Mouse (Mus musculus) neural tube, embryonic 15.5 days (tissue): ENCODE measurements around the gene Rimkla. TPM values are rescaled to one million over a fixed set of nuclear protein-coding genes. Genes with fewer than 3 reads are reported as not detected.

Experiments used
- ATAC-seq: fragments of 200-750 bp; cut with Nextera tagmentation; 2 replicates; pipeline ENCODE4 v1.8.0; 2017; ENCODE audit warnings: mild to moderate bottlenecking, moderate TSS enrichment, moderate library complexity; ENCODE audit not compliant: low FRiP score
- H3K27ac ChIP-seq: fragments of 300-500 bp; sonication (generic); replicated peaks from 2 replicates; pipeline ENCODE4 v1.5.1; 2015; ENCODE audit warnings: mild to moderate bottlenecking, inconsistent platforms
- H3K27me3 ChIP-seq: fragments of 300-500 bp; sonication (generic); replicated peaks from 2 replicates; pipeline ENCODE4 v1.6.1; 2015; ENCODE audit warnings: inconsistent platforms
- H3K36me3 ChIP-seq: fragments of 300-500 bp; sonication (generic); 2 replicates; pipeline ENCODE4 v1.6.1; 2015; ENCODE audit warnings: inconsistent platforms
- H3K4me1 ChIP-seq: fragments of 300-500 bp; sonication (generic); 2 replicates; pipeline ENCODE4 v1.6.1; 2015; ENCODE audit warnings: inconsistent platforms
- H3K4me2 ChIP-seq: fragments of 300-500 bp; sonication (generic); 2 replicates; pipeline ENCODE4 v1.6.1; 2015; ENCODE audit warnings: inconsistent platforms, mild to moderate bottlenecking, moderate library complexity
- H3K4me3 ChIP-seq: fragments of 300-500 bp; sonication (generic); replicated peaks from 2 replicates; pipeline ENCODE4 v1.5.1; 2015; ENCODE audit warnings: mild to moderate bottlenecking, inconsistent platforms
- H3K9ac ChIP-seq: fragments of 300-500 bp; sonication (generic); replicated peaks from 2 replicates; pipeline ENCODE4 v1.6.1; 2015; ENCODE audit warnings: mild to moderate bottlenecking, inconsistent platforms
- H3K9me3 ChIP-seq: fragments of 300-500 bp; sonication (generic); replicated peaks from 2 replicates; pipeline ENCODE4 v1.6.1; 2016; ENCODE audit warnings: inconsistent platforms
- WGBS: fragments of 180-500 bp; shearing (Covaris S2); methylation state at CpG from one replicate; pipeline ENCODE4 v1.1.7; 2015; ENCODE audit warnings: mixed read lengths; 5-methylcytosine and 5-hydroxymethylcytosine counted together
- polyA plus RNA-seq: library from polyadenylated mRNA; unstranded; fragments of >200 nt; fragmentation: Nextera tagmentation; extraction: Ambion mirVana; gene quantifications from 2 replicates; pipeline ENCODE4 v1.2.1, GENCODE M21; 2015

Rimkla gene
- polyA plus RNA-seq, 1 experiment from 2014 or later: 29.9 TPM

GRCm38 (mm10) chr4:119465841-119466240 lies 26.6 kb downstream of the Rimkla start:
- Histone ChIP-seq H3K9ac (no peak overlapping the region), H3K27me3 (no peaks in the 10 kb centered on the region), H3K4me1 (peaks cover 34% of the 10 kb centered on the region), H3K27ac (no peak overlapping the region), H3K9me3 (no peaks in the 10 kb centered on the region), H3K36me3 (peaks cover 16% of the 10 kb centered on the region; the same call in 1 of the 2 replicates), H3K4me3 (no peak overlapping the region), H3K4me2 (no peak overlapping the region)
- ATAC-seq: no peak
- WGBS: 67% methylated on average over 5 of the region's 5 CpGs

DNA sequence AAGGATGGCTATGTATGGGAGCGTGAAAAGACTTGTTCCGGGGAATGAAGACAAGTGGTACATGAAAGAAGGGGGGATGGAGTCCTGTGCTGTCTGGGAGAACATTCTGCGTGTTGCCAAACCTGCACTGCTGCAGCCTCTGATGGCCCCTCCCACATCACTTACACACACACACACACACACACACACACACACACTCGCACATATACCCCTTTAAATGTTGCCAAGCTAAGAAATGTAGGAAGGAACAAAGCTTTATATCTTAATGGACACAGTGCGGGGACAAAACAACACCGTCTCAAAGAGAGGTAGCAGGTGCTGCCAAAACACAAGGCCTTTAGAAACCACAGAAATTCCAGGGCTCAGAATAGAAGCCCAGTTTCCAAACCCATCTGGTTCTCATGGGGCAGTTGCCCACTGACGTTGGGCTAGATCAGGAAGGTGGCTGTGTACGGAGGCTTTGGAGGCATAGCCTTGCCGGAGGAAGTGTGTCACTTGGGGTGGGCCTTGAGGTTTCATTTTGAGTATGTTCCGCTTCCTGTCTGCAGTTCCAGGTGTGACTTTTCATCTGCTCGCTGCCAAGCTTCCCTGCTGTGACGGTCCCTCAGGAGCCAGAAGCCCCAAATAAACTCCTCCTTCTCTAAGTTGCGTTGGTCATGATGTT lies 28.5 kb downstream of the Rimkla start:
- H3K9ac ChIP-seq: no peak overlapping the region
- H3K4me3 ChIP-seq: no peak overlapping the region
- no peaks in the 10 kb centered on the region for H3K27me3 ChIP-seq
- peak overlapping the region; percentile 18 for H3K4me2 ChIP-seq
- 0 out of 2 replicates have a peak, but pooled peaks have one; percentile 3 for ATAC-seq
- WGBS: 66% methylated on average over 13 of the region's 13 CpGs
- peak overlapping the region; percentile 88 for H3K27ac ChIP-seq
- H3K9me3 ChIP-seq: no peaks in the 10 kb centered on the region
- H3K4me1 ChIP-seq: peaks cover 40% of the 10 kb centered on the region
- H3K36me3 ChIP-seq: peaks cover 16% of the 10 kb centered on the region; the same call in 1 of the 2 replicates

DNA sequence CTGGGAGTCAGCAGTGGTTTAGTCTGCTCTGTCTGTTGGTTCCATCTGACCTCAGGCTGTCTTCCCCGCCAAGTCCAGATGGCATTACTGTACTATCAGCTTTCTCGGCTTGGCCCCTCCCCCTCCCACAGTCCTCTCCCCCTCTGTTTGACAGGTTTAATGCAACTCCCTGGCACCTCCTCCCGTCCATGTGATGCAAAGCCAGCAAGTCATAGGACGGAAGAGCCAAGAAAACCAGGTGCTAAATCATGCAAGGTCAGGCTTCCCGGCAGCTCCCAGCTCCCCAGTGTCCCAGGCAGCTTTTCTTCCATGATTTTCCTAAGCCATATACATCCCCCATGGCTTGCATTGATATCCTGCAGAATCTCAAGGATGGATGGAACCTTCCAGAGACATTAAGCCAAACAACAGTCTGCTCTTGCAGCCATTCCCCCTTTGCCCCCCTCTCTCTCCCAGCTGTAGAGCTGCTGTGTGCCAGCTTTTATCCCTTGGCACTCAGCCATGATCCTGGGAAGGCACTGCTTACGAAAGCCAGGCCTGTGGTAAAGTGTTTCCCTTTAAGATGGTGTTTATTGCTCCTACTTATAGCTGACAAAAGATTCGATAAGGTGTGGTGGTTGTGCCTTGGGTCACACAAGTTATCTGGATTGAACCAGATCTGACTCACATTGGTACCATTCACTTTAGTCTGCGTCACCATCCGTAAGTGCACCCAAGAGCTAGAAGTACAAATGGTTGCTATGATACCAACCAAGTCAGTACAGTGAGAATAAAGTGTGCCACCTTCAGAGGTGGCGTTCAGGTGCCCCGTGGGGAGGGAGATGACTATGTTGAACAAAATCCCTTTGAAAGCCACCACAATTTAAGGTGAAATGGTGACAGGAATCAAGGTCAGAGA lies 29.3 kb downstream of the Rimkla start:
- ATAC-seq: peak; percentile 68
- Histone ChIP-seq H3K4me1 (peaks cover 40% of the 10 kb centered on the region), H3K9ac (no peak overlapping the region), H3K27ac (peak overlapping the region; percentile 88), H3K27me3 (no peaks in the 10 kb centered on the region), H3K36me3 (peaks cover 13% of the 10 kb centered on the region; the same call in 1 of the 2 replicates), H3K4me3 (no peak overlapping the region), H3K4me2 (peak overlapping the region; percentile 18), H3K9me3 (no peaks in the 10 kb centered on the region)
- WGBS: 25% methylated on average over 11 of the region's 11 CpGs

DNA sequence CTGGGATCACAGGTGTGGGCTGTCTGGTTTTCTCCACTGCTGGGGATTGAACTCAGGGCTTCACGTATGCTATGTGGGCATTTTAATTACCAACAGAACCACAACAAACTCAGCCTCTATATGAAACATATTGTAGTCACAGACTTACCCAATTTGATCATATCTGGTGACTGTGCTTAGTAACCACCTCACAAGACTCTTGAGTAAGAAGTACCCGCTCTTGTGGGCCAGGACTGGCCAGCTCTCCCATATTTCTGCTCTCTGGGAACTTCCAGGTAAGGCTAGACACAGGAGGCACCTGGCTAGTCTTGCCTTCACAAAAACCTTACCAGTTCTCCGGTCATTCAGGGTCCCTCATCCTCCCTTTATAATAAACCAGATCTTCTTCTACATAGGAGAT lies 30.0 kb downstream of the Rimkla start:
- Histone ChIP-seq H3K27ac (peak overlapping the region; percentile 88), H3K4me3 (no peak overlapping the region), H3K4me1 (peaks cover 40% of the 10 kb centered on the region), H3K9ac (no peak overlapping the region), H3K27me3 (no peaks in the 10 kb centered on the region), H3K4me2 (peak overlapping the region; percentile 18), H3K9me3 (no peaks in the 10 kb centered on the region), H3K36me3 (peaks cover 6% of the 10 kb centered on the region; the same call in 1 of the 2 replicates)
- WGBS: 87% methylated on average over 3 of the region's 3 CpGs
- no peak for ATAC-seq

DNA sequence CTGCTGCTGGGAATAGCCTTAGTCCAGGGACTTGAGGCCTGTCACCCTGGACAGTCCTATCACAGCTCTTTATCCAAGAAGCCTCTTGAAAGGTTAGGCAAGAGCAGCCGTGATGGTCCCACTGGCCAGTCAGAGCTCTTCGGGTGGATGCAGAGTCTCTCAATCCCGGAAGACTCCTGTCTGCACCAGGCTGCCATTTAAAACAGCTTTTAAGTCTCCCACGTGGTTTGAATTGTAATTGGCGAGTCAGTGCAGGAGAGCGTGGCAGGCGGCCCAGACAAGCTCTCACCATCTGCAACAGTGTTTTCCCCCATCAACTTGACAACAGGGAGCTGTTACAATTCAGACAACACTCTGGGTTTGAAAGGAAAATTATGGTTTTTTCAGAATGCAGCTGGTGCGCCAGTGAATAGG lies 31.7 kb downstream of the Rimkla start:
- Histone ChIP-seq H3K4me2 (peak overlapping the region; percentile 38), H3K27me3 (no peaks in the 10 kb centered on the region), H3K9me3 (no peaks in the 10 kb centered on the region), H3K4me3 (no peak overlapping the region), H3K27ac (peak overlapping the region; percentile 88), H3K4me1 (peaks cover 40% of the 10 kb centered on the region), H3K9ac (no peak overlapping the region), H3K36me3 (no peaks in the 10 kb centered on the region)
- 7% methylated on average over 8 of the region's 8 CpGs for WGBS
- peak; percentile 65 for ATAC-seq

GRCm38 (mm10) chr4:119460296-119460695 lies 32.1 kb downstream of the Rimkla start:
- Histone ChIP-seq H3K4me1 (peaks cover 40% of the 10 kb centered on the region), H3K27ac (peak overlapping the region; percentile 88), H3K27me3 (no peaks in the 10 kb centered on the region), H3K4me2 (peak overlapping the region; percentile 38), H3K9me3 (no peaks in the 10 kb centered on the region), H3K4me3 (no peak overlapping the region), H3K36me3 (no peaks in the 10 kb centered on the region), H3K9ac (no peak overlapping the region)
- WGBS: 45% methylated on average over 5 of the region's 5 CpGs
- ATAC-seq: no peak

- H3K4me1 ChIP-seq: peaks cover 8% of the 10 kb centered on the region
- 13% methylated on average over 6 of the region's 6 CpGs for WGBS
- H3K36me3 ChIP-seq: no peaks in the 10 kb centered on the region
- no peaks in the 10 kb centered on the region for H3K27me3 ChIP-seq
- H3K27ac ChIP-seq: 0 out of 2 replicates have a peak overlapping the region, but pooled peaks have one; percentile 23
- peak; percentile 71 for ATAC-seq
- no peak overlapping the region for H3K4me2 ChIP-seq
- H3K9me3 ChIP-seq: no peaks in the 10 kb centered on the region
- no peak overlapping the region for H3K9ac ChIP-seq
- no peak overlapping the region for H3K4me3 ChIP-seq
These were observed 38.9 kb downstream of the Rimkla start for GRCm38 (mm10) chr4:119453533-119453932.

DNA sequence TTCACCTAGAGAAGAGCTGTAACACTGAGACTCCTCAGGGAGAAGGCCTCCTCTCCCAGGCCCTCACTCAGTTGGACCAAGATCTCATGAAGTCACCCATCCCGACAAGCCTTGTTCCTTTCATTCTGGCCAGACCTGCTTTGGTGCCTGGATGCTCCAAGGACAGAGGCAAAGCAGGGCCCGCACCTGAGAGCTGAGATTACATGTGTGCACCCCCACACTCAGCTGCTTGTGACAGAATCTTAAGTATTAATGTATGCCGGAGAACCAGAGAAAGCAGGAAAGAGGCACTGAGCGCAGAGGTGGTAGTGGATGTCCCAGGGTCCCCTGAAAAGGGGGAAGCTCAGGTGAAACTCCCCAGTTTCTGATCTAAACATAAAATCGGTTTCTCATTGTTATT lies 39.3 kb downstream of the Rimkla start:
- ATAC-seq: no peak; the same call in 1 of the 2 replicates
- no peaks in the 10 kb centered on the region for H3K9me3 ChIP-seq
- no peaks in the 10 kb centered on the region for H3K27me3 ChIP-seq
- no peak overlapping the region for H3K4me2 ChIP-seq
- H3K27ac ChIP-seq: no peak overlapping the region
- no peak overlapping the region for H3K9ac ChIP-seq
- H3K4me1 ChIP-seq: peaks cover 8% of the 10 kb centered on the region
- 75% methylated on average over 5 of the region's 5 CpGs for WGBS
- no peaks in the 10 kb centered on the region for H3K36me3 ChIP-seq
- no peak overlapping the region for H3K4me3 ChIP-seq

GRCm38 (mm10) chr4:119450436-119450835 lies 42.0 kb downstream of the Rimkla start:
- Histone ChIP-seq H3K9ac (no peak overlapping the region), H3K4me1 (peaks cover 8% of the 10 kb centered on the region), H3K4me2 (no peak overlapping the region), H3K9me3 (no peaks in the 10 kb centered on the region), H3K4me3 (no peak overlapping the region), H3K36me3 (no peaks in the 10 kb centered on the region), H3K27me3 (no peaks in the 10 kb centered on the region), H3K27ac (no peak overlapping the region)
- no peak for ATAC-seq
- WGBS: 82% methylated on average over 7 of the region's 7 CpGs

DNA sequence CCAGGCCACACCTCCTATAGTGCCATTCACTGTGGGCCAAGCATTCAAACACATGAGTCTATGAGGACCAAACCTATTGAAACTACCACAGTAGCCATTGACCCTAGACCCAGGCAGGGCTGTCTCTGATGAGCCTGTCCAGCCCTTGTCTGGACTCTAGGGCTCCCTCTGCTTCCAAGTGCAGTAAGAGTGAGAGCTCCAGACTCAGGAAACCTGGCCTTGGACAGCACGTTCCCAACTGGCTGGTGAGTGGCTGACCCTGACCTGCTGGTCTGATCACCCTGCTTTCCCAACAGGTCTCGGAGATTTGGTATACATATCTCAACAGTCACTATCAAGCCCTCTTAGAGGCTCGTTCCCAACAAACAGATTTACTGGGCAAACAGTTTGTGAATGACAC lies 44.6 kb downstream of the Rimkla start:
- Histone ChIP-seq H3K9ac (no peak overlapping the region), H3K27ac (no peak overlapping the region), H3K4me3 (no peak overlapping the region), H3K27me3 (no peaks in the 10 kb centered on the region), H3K4me2 (no peak overlapping the region), H3K9me3 (no peaks in the 10 kb centered on the region), H3K4me1 (no peaks in the 10 kb centered on the region), H3K36me3 (no peaks in the 10 kb centered on the region)
- no peak for ATAC-seq
- WGBS: 81% methylated on average over 3 of the region's 3 CpGs

- Histone ChIP-seq H3K4me2 (no peak overlapping the region), H3K27ac (no peak overlapping the region), H3K9me3 (no peaks in the 10 kb centered on the region), H3K36me3 (no peaks in the 10 kb centered on the region), H3K4me1 (no peaks in the 10 kb centered on the region), H3K9ac (no peak overlapping the region), H3K4me3 (no peak overlapping the region), H3K27me3 (no peaks in the 10 kb centered on the region)
- 91% methylated on average over 6 of the region's 6 CpGs for WGBS
- ATAC-seq: no peak
These were observed 45.2 kb downstream of the Rimkla start for GRCm38 (mm10) chr4:119447261-119447660.

GRCm38 (mm10) chr4:119442539-119442938 lies 49.9 kb downstream of the Rimkla start:
- Histone ChIP-seq H3K4me3 (no peak overlapping the region), H3K27ac (no peak overlapping the region), H3K4me1 (no peaks in the 10 kb centered on the region), H3K9ac (no peak overlapping the region), H3K27me3 (no peaks in the 10 kb centered on the region), H3K9me3 (no peaks in the 10 kb centered on the region), H3K36me3 (no peaks in the 10 kb centered on the region), H3K4me2 (no peak overlapping the region)
- WGBS: 53% methylated on average over 6 of the region's 6 CpGs
- no peak for ATAC-seq
